Mouse (Mus musculus) liver, embryonic 11.5 days (tissue): ENCODE measurements around the gene Cdk19. TPM values are rescaled to one million over a fixed set of nuclear protein-coding genes. Genes with fewer than 3 reads are reported as not detected.
"Not testable (repeated sequence)": the region's sequence is repeated elsewhere in the genome, so short reads cannot be mapped to it uniquely, and the experiment has no call there.

ENCODE experiments used
- ATAC-seq: fragments of 200-750 bp; cut with Nextera tagmentation; replicated peaks from 2 replicates; pipeline ENCODE4 v1.8.0; 2017; ENCODE audit warnings: moderate number of reproducible peaks, mild to moderate bottlenecking, moderate TSS enrichment, moderate library complexity; ENCODE audit not compliant: low FRiP score
- DNase-seq: peaks from one replicate; pipeline ENCODE4 v3.0.0-alpha.2; 2017; ENCODE audit warnings: low spot score
- H3K27ac ChIP-seq: fragments of 300-500 bp; sonication (generic); 2 replicates; pipeline ENCODE4 v1.5.1; 2014; ENCODE audit warnings: mild to moderate bottlenecking, low read depth, low read length, control low read depth
- H3K27me3 ChIP-seq: fragments of 300-500 bp; sonication (generic); replicated peaks from 2 replicates; pipeline ENCODE4 v1.6.1; 2014; ENCODE audit warnings: low read length, mixed read lengths; ENCODE audit not compliant: control insufficient read depth, insufficient read depth
- H3K36me3 ChIP-seq: fragments of 300-500 bp; sonication (generic); 2 replicates; pipeline ENCODE4 v1.6.1; 2014; ENCODE audit warnings: mild to moderate bottlenecking, low read length, moderate library complexity, mixed read lengths; ENCODE audit not compliant: control insufficient read depth, insufficient read depth
- H3K4me1 ChIP-seq: fragments of 300-500 bp; sonication (generic); replicated peaks from 2 replicates; pipeline ENCODE4 v1.6.1; 2014; ENCODE audit warnings: low read length, mixed read lengths; ENCODE audit not compliant: control insufficient read depth, insufficient read depth
- H3K4me2 ChIP-seq: fragments of 300-500 bp; sonication (generic); 2 replicates; pipeline ENCODE4 v1.6.1; 2014; ENCODE audit warnings: mild to moderate bottlenecking, control low read depth, moderate library complexity
- H3K4me3 ChIP-seq: fragments of 300-500 bp; sonication (generic); 2 replicates; pipeline ENCODE4 v1.5.1; 2014; ENCODE audit warnings: low read depth, low read length, control low read depth
- H3K9ac ChIP-seq: fragments of 300-500 bp; sonication (generic); 2 replicates; pipeline ENCODE4 v1.6.1; 2014; ENCODE audit warnings: low read depth, low read length, control low read depth
- H3K9me3 ChIP-seq: fragments of 300-500 bp; sonication (generic); 2 replicates; pipeline ENCODE4 v1.6.1; 2016; ENCODE audit warnings: low read length, inconsistent platforms, mixed read lengths; ENCODE audit not compliant: control insufficient read depth
- WGBS: fragments of 180-500 bp; shearing (Covaris S2); extraction: QIAGEN DNeasy Blood & Tissue Kit; methylation state at CpG from one replicate; pipeline ENCODE4 v1.1.7; 2014; 5-methylcytosine and 5-hydroxymethylcytosine counted together
- polyA plus RNA-seq: library from polyadenylated mRNA; unstranded; fragments of >200 nt; fragmentation: Nextera tagmentation; extraction: Ambion mirVana; gene quantifications from 2 replicates; pipeline ENCODE4 v1.2.1, GENCODE M21; 2014

Cdk19 gene
- 4.4 and 4.6 TPM in 2 replicates for polyA plus RNA-seq

DNA sequence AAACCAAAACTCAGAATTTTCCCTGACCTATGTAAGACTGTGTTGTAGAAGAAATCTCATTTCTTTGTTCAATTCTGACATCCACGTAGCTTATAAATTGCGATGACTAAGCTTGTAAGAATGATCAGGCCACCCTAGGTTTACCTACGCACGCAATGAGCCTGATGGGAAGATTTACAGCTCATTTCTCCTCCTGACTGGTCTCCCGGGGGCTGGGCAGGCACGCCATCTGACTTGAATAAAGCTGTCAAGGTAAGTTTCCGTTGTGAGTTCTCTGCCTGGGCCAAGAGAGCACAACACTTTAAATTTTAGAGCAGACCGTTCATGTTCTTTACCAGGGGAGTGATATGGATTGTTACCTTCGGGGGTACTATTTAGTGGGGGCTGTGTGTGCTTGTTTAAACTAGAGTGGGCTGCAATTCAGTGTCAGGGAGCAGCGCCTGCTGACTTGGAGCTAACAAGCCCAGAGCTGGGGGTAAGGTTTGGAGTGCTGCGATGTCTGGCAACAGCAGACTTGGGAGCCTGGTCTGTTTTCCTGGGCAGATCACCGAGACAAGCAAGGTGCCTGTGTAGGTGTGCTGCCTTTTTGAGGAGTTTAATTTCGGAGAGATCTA is at the start of gene Cdk19:
Gene Cdk19 (plus strand): TSS at position 214 of the 614 bp plus-strand sequence.
- DNase-seq = no peak
- no peak within 1 kb of the TSS for H3K9ac ChIP-seq

DNA sequence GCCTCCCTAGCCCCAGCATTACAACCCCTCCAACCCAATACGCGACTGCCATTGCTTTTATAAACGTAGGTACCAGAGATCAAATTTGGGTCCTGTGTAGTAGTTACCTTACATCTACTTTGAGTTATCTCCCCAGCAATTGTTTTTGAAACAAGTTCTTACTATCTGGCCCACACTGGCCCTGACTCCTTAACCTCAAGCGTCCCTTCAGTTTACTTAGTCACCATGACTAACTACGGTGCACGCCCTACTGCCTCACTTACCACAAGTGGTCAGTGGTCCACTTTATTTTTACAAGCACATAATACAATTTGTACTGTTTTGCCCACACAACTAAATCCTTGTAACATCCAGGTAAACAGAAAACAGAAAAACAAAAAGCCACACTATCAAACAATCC is 46.7 kb upstream of the Cdk19 start:
- Histone ChIP-seq H3K27me3 (no peaks in the 10 kb centered on the region), H3K4me3 (no peak overlapping the region), H3K9ac (no peak overlapping the region), H3K4me1 (peaks cover 10% of the 10 kb centered on the region), H3K9me3 (no peaks in the 10 kb centered on the region), H3K36me3 (peaks cover 33% of the 10 kb centered on the region), H3K4me2 (no peak overlapping the region), H3K27ac (no peak overlapping the region)
- DNase-seq = no peak
- 83% methylated on average over 6 of the region's 6 CpGs for WGBS
- ATAC-seq = no peak

More for the DNA sequence above, at the start of gene Cdk19:
- H3K27me3 ChIP-seq = no peaks in the 10 kb centered on the region
- no peaks in the 10 kb centered on the region for H3K9me3 ChIP-seq
- no peak within 1 kb of the TSS for H3K4me2 ChIP-seq
- H3K27ac ChIP-seq = no peak within 1 kb of the TSS
- WGBS = 42% methylated on average over 13 of the region's 13 CpGs
- H3K4me3 ChIP-seq = no peak within 1 kb of the TSS
- no peak for ATAC-seq
- no peaks in the 10 kb centered on the region for H3K36me3 ChIP-seq
- no peaks in the 10 kb centered on the region for H3K4me1 ChIP-seq

DNA sequence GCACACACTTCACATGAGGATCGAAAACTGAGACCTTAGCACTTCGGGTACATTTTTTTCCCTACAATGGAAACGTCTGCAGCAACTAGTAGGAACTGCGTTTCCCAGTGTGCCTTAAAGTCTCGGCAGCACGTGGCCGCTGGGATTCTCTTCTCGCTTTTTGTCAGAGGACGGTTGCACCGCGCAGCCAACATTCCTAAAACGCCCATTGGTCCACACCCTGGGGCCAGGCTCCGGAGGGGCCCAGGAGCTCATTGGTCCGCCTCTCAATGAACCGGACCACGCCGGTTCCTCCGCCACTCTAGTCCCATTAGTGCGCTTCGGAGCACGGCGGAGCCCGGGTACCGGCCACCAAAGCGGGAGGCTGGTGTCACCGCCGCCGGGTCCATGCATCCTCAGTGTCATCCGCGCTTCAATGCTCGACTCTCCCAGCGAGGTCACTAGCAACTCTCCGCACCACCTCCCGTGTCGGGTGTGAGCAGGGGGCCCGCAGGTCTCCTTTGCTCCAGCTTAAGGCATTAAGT is 38.7 kb upstream of the Cdk19 start:
- Histone ChIP-seq H3K4me2 (peak overlapping the region; percentile 94), H3K36me3 (peaks cover 6% of the 10 kb centered on the region; the same call in 1 of the 2 replicates), H3K9ac (peak overlapping the region; percentile 99), H3K9me3 (no peaks in the 10 kb centered on the region), H3K4me3 (peak overlapping the region; percentile 94), H3K4me1 (peaks cover 29% of the 10 kb centered on the region), H3K27me3 (no peaks in the 10 kb centered on the region), H3K27ac (peak overlapping the region; percentile 95)
- DNase-seq = peak; percentile 85
- under 1% methylated on average over 36 of the region's 36 CpGs for WGBS
- ATAC-seq = peak; percentile 83

DNA sequence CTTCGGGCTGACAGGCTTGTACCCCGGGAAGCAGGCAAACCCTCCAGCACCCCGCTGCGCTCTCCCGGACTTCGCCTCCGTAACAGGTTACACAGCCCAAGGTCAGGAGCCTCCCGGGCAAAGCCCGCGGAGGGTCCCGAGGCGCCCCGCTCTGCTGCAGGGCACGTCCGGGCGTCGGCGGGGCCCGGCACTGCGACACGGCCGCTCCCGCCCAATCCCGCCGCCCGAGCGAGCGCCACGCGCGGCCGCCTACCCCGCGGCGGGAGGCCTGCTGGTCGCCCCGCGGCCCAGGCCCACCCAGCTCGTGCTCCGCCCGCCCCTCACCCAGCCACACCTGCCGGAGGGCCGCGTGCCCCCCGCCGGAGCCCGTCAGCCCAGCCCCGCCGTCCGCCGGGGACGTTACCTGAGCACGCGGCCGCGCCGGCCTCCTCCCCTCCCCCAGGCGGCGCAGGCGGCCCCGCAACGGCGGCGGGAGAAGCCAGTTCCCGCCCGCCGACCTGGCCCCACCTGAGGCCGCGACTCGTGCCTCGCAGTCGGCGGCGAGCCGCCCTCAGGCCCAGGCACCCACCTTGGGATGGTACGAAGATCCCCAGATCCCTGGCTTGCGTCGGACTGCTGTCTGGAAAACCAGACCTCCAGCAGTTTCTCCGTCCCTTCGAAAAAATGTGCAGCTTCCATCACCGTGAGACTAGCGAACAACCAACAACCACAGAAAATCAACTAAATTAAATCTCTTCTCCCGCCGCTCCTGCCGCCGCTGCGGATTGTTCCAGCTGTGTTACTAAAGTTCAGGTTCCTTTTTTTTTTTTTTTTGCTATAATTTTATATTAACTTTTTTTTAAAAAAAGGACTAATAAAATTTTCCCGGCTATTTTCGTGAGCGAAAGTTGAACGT is 37.9 kb upstream of the Cdk19 start:
- Histone ChIP-seq H3K4me2 (peak overlapping the region; percentile 94), H3K4me1 (peaks cover 26% of the 10 kb centered on the region), H3K27ac (peak overlapping the region; percentile 95), H3K4me3 (peak overlapping the region; percentile 94), H3K9ac (peak overlapping the region; percentile 99)
- H3K9me3 ChIP-seq, H3K27me3 ChIP-seq, H3K36me3 ChIP-seq: not testable (repeated sequence)
- ATAC-seq (peak; percentile 41), DNase-seq (peak; percentile 72)
- WGBS = under 1% methylated on average over 75 of the region's 91 CpGs

DNA sequence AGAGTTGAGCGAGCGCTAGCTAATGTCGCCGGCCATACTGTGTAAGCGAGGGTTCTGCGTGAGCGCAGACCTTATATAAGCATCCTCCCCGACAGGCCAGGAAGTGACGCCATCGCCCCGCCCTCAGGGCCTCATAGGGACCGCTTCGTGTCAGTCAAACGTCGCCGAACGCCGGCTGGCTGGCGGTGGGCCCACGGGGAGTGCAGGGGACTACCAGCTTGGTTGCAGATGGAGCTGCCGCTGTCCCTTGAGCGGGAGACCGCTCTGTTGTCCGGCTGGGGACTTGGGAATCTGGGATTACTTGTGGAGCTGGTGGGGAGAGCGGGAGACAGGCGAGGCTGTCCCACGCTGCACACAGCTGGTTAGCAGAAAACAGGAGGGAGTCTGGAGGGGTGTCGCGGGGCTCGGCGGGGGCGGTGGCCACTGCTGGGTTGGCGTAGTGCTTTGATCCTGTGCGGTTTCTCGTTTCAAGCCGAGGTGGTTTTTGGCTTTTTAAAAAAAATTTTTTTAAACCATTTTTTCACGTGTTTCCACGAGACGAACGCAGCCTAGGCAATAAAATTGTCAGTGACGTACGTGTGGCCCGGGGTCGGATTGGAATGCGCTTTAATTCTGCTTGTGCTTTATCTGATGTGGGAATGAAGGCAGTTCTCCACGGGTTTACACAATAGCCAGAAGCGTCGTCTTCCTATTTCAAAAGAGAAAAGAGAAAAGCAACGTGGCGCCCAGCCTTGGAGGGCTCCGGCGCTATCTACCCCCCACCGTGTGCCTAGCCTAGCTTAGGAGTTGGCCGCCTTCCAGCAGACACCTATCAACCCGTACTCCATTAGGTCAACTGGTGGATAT is 37.0 kb upstream of the Cdk19 start, which contains the start of gene Amd1:
Gene Amd1 (minus strand): TSS at position 47 of the 846 bp plus-strand sequence.
- DNase-seq = peak; percentile 99
- Histone ChIP-seq H3K27me3 (no peaks in the 10 kb centered on the region), H3K27ac (peak within 1 kb of the TSS; percentile 96), H3K36me3 (peaks cover 2% of the 10 kb centered on the region; the same call in 1 of the 2 replicates), H3K4me3 (peak within 1 kb of the TSS; percentile 94), H3K4me2 (peak within 1 kb of the TSS; percentile 94), H3K4me1 (peaks cover 19% of the 10 kb centered on the region), H3K9ac (peak within 1 kb of the TSS; percentile 99), H3K9me3 (no peaks in the 10 kb centered on the region)
- peak; percentile 93 for ATAC-seq
- WGBS = under 1% methylated on average over 55 of the region's 55 CpGs

- H3K9me3 ChIP-seq = no peaks in the 10 kb centered on the region
- no peak overlapping the region for H3K27ac ChIP-seq
- H3K27me3 ChIP-seq = no peaks in the 10 kb centered on the region
- peaks cover 8% of the 10 kb centered on the region for H3K4me1 ChIP-seq
- no peak for DNase-seq
- no peak overlapping the region for H3K4me2 ChIP-seq
- 77% methylated on average over 1 of the region's 1 CpGs for WGBS
- H3K9ac ChIP-seq = no peak overlapping the region
- H3K36me3 ChIP-seq = no peaks in the 10 kb centered on the region
- ATAC-seq = no peak
- no peak overlapping the region for H3K4me3 ChIP-seq
These were observed 33.4 kb upstream of the Cdk19 start for GRCm38 (mm10) chr10:40305989-40306388.

DNA sequence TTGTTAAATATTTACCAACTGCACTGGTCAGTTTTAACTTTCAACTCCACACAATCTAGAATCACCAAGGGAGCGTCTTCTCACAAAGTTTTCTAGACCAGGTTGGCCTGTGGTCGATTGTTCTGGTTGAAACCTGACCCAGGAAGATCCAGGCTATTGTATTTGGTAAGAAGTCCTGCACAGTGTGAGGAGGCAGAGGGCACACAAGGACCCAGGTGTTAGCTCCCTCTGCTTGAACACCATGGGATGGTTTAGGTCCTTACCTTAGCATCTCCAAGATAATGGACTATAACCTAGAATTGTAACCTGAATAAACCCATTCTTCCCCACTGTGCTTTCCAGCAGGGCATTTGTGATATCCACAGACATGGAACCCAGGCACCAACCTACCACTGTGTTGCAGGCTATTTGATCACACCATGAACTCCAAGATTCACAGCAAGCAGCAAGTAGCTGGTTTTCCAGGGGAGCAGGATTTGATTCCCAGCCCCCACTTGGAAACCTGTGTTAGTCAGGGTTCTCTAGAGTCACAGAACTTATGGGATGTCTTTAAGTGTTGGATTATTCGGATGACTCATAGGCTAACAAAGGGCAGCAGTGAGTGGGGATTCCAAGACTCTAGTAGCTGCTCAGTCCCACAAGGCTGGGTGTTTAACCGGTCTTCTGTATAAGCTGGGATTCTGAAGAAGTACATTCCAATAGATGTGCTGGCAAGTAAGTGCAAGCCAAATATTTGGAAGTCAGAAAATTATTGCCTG is 31.4 kb upstream of the Cdk19 start:
- WGBS = 66% methylated on average over 4 of the region's 4 CpGs
- no peak for ATAC-seq

More for the DNA sequence above, 31.4 kb upstream of the Cdk19 start:
- Histone ChIP-seq H3K9ac (no peak overlapping the region), H3K27me3 (no peaks in the 10 kb centered on the region), H3K4me2 (no peak overlapping the region), H3K4me3 (no peak overlapping the region), H3K4me1 (peaks cover 8% of the 10 kb centered on the region), H3K9me3 (no peaks in the 10 kb centered on the region), H3K36me3 (no peaks in the 10 kb centered on the region), H3K27ac (no peak overlapping the region)
- no peak for DNase-seq
